Mouse (Mus musculus): ENCODE measurements around the gene Plxna4. TPM values are rescaled to one million over a fixed set of nuclear protein-coding genes. Genes with fewer than 3 reads are reported as not detected.

Plxna4 gene
- total and polyA plus RNA-seq, 2 experiments from 2014 or later: 10.1 to 43.4 TPM

DNA sequence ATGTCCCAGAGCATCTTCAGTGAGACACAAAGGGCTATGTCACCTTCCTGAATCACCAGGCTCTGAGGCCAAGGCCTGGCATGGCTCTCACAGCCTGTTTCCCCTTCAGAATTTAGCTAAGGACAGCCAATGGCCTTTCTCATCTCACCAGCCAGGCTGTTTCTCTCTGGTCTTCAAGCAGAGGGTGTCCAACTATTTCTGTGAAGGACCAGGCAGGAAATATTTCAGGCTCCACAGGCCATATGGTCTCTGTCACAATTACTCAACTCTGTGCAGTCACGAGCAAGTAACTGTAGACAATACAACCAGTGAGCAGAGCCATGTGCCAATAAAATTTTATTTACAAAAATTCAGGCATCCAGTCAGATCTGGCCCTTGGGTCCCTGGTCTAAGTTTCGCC, 388.4 kb downstream of the Plxna4 start:
- no peak overlapping the region for H3K4me3 ChIP-seq (ENCODE audit: low read length)
- H3K9me3 ChIP-seq (ENCODE audit: low read length): no peaks in the 10 kb centered on the region
- no peak overlapping the region for H3K27ac ChIP-seq
- H3K4me2 ChIP-seq (ENCODE audit: low read depth, low read length): no peak overlapping the region
- ATAC-seq (no peak), DNase-seq (ENCODE audit: low spot score) (no peak)
- 76% methylated on average over 2 of the region's 2 CpGs for WGBS
- H3K36me3 ChIP-seq (ENCODE audit: insufficient read depth, low read length): peaks cover 4% of the 10 kb centered on the region
- no peak for TF ChIP-seq CTCF (IDR thresholded peaks at IDR 0.05; ENCODE audit: low read depth)
- H3K9ac ChIP-seq (replicated peaks; ENCODE audit: low read length): no peak overlapping the region
- H3K27me3 ChIP-seq (ENCODE audit: insufficient read depth, low read length): no peaks in the 10 kb centered on the region
- H3K4me1 ChIP-seq (ENCODE audit: insufficient read depth, low read length): no peaks in the 10 kb centered on the region

DNA sequence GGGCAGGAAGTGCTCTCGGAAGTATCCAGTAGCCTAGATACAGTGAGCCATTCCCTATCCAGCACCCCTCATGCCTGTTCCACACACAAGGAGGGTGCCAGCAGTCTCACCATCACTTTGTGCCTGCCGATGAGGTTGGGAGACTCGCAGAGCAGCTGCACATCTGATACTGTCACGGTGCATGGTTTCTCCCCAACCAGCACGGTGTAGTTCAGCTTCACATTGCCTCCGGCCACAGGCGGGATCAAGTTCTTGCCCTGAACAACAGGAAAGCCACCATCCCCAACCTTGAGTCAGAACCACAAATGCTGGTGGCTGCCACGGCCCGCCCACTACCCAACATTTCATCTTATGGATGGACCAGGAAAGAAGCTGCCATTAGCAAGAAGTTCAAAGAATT, 391.1 kb downstream of the Plxna4 start:
- DNase-seq (ENCODE audit: low spot score): no peak
- no peak for ATAC-seq
- TF ChIP-seq CTCF (IDR thresholded peaks at IDR 0.05; ENCODE audit: low read depth): no peak
- no peaks in the 10 kb centered on the region for H3K27me3 ChIP-seq (ENCODE audit: insufficient read depth, low read length)
- H3K4me2 ChIP-seq (ENCODE audit: low read depth, low read length): no peak overlapping the region
- no peak overlapping the region for H3K4me3 ChIP-seq (ENCODE audit: low read length)
- WGBS: 87% methylated on average over 9 of the region's 9 CpGs
- H3K36me3 ChIP-seq (ENCODE audit: insufficient read depth, low read length): peaks cover 4% of the 10 kb centered on the region
- H3K4me1 ChIP-seq (ENCODE audit: insufficient read depth, low read length): no peaks in the 10 kb centered on the region
- H3K9me3 ChIP-seq (ENCODE audit: low read length): no peaks in the 10 kb centered on the region
- no peak overlapping the region for H3K9ac ChIP-seq (replicated peaks; ENCODE audit: low read length)
- no peak overlapping the region for H3K27ac ChIP-seq

DNA sequence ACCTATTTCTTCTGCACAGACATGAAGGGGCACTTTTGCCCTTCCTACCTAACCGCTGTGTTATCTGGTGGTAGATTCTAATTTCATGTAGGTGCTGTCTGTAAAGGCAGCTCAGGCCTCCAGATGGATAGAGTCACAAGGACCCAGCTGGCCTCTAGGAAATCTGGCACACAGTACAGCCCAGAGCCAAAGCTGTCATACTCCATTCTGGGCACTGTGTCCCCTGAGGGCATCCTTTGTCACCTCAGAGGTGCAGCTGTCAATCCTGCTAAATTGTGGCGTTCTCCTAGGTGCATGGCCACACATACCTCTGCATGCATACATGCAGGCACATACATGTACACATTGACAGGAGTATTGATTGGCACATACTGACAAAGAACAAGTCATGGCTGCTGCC, 394.9 kb downstream of the Plxna4 start:
- no peak overlapping the region for H3K9ac ChIP-seq (replicated peaks; ENCODE audit: low read length)
- H3K36me3 ChIP-seq (ENCODE audit: insufficient read depth, low read length): peaks cover 10% of the 10 kb centered on the region; the same call in 1 of the 2 replicates
- DNase-seq (ENCODE audit: low spot score) (no peak), ATAC-seq (0 out of 2 replicates have a peak, but pooled peaks have one; percentile 36)
- H3K4me3 ChIP-seq (ENCODE audit: low read length): no peak overlapping the region
- no peaks in the 10 kb centered on the region for H3K9me3 ChIP-seq (ENCODE audit: low read length)
- H3K4me1 ChIP-seq (ENCODE audit: insufficient read depth, low read length): no peaks in the 10 kb centered on the region
- WGBS: 73% methylated on average over 2 of the region's 2 CpGs
- no peak for TF ChIP-seq CTCF (IDR thresholded peaks at IDR 0.05; ENCODE audit: low read depth)
- H3K27ac ChIP-seq: no peak overlapping the region
- no peaks in the 10 kb centered on the region for H3K27me3 ChIP-seq (ENCODE audit: insufficient read depth, low read length)
- H3K4me2 ChIP-seq (ENCODE audit: low read depth, low read length): no peak overlapping the region

DNA sequence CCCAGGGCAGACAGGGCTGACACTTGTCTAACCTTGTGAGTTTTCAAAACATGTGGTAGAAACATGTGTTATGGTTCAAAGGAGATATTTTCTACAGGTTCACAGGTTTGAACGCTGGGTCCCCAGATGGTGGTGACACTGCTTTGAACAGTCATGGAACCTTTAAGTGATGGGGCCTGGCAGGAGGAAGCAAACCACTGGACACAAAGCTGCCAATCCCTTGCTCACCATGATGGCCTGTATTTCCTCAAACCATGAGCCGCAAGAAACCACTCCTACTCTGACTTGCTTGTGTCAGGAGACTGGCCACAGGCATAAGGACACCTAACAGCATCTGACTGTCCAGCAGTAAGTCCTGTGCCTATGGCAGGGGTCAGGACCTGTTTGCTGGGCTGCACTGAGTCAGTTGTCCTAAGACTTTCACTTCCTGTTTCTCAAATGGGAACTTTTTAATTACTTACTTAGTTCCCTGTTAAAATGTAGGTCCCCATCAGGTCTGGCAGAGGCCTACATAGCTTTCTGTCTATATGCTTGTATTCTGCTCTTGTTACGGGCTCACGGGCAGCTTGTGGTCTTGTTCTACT, 403.5 kb downstream of the Plxna4 start:
- no peak overlapping the region for H3K4me3 ChIP-seq (ENCODE audit: low read length)
- H3K9me3 ChIP-seq (ENCODE audit: low read length): no peaks in the 10 kb centered on the region
- no peak overlapping the region for H3K4me2 ChIP-seq (ENCODE audit: low read depth, low read length)
- H3K27me3 ChIP-seq (ENCODE audit: insufficient read depth, low read length): no peaks in the 10 kb centered on the region
- DNase-seq (ENCODE audit: low spot score) (no peak), ATAC-seq (no peak)
- H3K36me3 ChIP-seq (ENCODE audit: insufficient read depth, low read length): peaks cover 9% of the 10 kb centered on the region; the same call in 1 of the 2 replicates
- H3K27ac ChIP-seq: no peak overlapping the region
- no peak overlapping the region for H3K9ac ChIP-seq (replicated peaks; ENCODE audit: low read length)
- 91% methylated on average over 4 of the region's 4 CpGs for WGBS
- no peaks in the 10 kb centered on the region for H3K4me1 ChIP-seq (ENCODE audit: insufficient read depth, low read length)
- TF ChIP-seq CTCF (IDR thresholded peaks at IDR 0.05; ENCODE audit: low read depth): no peak

DNA sequence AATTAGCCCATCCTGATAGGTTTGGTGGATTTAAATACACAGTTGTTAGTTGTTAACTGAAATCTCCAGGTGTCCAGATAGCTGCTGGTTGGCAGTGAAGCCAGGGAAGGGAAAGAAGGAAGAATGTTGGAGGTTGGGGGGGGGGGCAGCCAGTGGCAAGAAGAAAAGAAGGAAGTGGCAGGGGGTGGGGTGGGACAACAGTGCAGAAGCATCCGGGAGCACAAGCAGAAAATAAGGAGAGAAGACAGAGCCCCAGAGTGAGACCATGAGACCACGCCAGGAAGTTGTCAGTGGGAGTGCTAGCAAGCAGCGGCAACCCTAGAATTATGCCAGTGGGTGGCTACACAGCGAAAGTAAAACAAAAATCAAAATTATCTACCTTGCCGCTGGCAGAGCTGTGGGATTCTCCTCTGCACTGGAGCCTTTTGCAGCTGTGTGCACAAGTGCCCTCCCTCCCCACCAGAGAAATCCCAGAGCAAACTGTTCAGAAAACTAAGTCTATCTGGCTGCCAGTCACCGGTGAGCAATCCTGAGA, 404.3 kb downstream of the Plxna4 start:
- Histone ChIP-seq H3K36me3 (ENCODE audit: insufficient read depth, low read length) (peaks cover 8% of the 10 kb centered on the region; the same call in 1 of the 2 replicates), H3K9ac (replicated peaks; ENCODE audit: low read length) (no peak overlapping the region), H3K4me2 (ENCODE audit: low read depth, low read length) (no peak overlapping the region), H3K27me3 (ENCODE audit: insufficient read depth, low read length) (no peaks in the 10 kb centered on the region), H3K4me3 (ENCODE audit: low read length) (no peak overlapping the region), H3K27ac (no peak overlapping the region), H3K4me1 (ENCODE audit: insufficient read depth, low read length) (no peaks in the 10 kb centered on the region), H3K9me3 (ENCODE audit: low read length) (no peaks in the 10 kb centered on the region)
- TF ChIP-seq CTCF (IDR thresholded peaks at IDR 0.05; ENCODE audit: low read depth): no peak
- no peak for DNase-seq (ENCODE audit: low spot score)
- ATAC-seq: no peak
- 63% methylated on average over 6 of the region's 6 CpGs for WGBS

DNA sequence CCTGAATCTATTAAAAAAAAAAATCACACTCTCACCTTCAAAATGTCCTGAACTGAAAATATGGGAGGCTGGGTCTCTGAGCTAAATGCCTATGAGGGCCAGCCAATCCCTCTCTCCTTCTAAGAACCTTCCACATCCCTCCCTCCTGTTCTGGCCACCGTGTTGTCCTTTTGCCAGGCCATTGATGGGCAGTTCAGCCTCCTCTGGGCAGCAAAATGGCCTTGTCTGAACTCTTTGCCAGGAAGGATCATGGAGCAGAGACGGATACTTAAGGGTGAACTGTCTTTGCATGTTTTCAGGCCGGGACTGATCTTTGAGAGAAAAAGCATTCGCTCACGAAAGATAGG, 408.0 kb downstream of the Plxna4 start:
- Histone ChIP-seq H3K9me3 (ENCODE audit: low read length) (no peaks in the 10 kb centered on the region), H3K4me1 (ENCODE audit: insufficient read depth, low read length) (no peaks in the 10 kb centered on the region), H3K27ac (no peak overlapping the region), H3K9ac (replicated peaks; ENCODE audit: low read length) (no peak overlapping the region), H3K4me2 (ENCODE audit: low read depth, low read length) (no peak overlapping the region), H3K36me3 (ENCODE audit: insufficient read depth, low read length) (peaks cover 6% of the 10 kb centered on the region; the same call in 1 of the 2 replicates), H3K27me3 (ENCODE audit: insufficient read depth, low read length) (no peaks in the 10 kb centered on the region), H3K4me3 (ENCODE audit: low read length) (no peak overlapping the region)
- WGBS: 72% methylated on average over 5 of the region's 5 CpGs
- no peak for TF ChIP-seq CTCF (IDR thresholded peaks at IDR 0.05; ENCODE audit: low read depth)
- DNase-seq (ENCODE audit: low spot score) (no peak), ATAC-seq (no peak)

DNA sequence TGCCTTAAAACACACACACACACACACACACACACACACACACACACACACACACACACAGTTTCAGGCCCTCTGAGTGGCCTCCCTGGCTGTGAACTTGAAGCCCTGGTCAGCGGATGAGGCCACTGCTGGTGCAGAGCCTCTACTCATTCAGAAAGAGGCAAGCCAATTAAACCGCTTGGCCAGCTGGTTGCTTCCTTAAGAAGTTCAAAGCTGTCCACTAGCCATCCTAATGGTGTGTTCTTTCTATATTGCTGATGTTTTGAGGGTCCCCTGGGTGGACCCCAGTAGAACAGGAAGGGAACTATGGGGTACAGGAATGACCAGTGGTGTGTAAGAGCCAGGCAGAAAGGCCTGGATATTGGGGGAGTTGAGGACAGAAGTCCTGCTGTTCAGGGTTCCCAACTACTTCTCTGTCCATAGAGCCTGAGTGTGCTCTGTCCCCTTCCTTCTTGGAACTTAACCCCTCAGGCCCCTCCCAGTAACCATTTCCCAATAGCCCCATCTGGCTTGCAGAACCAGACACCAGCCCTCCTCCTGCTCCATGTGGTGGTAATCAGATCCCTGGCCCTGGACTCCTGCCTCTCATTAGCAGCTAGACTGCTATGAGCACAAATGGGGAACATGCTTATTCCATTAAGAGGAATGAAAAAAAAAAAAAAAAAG, 408.5 kb downstream of the Plxna4 start:
- no peak for TF ChIP-seq CTCF (IDR thresholded peaks at IDR 0.05; ENCODE audit: low read depth)
- ATAC-seq: 0 out of 2 replicates have a peak, but pooled peaks have one; percentile 18
- peaks cover 3% of the 10 kb centered on the region; the same call in 1 of the 2 replicates for H3K36me3 ChIP-seq (ENCODE audit: insufficient read depth, low read length)
- no peaks in the 10 kb centered on the region for H3K4me1 ChIP-seq (ENCODE audit: insufficient read depth, low read length)
- no peaks in the 10 kb centered on the region for H3K9me3 ChIP-seq (ENCODE audit: low read length)
- H3K4me3 ChIP-seq (ENCODE audit: low read length): no peak overlapping the region
- no peak overlapping the region for H3K9ac ChIP-seq (replicated peaks; ENCODE audit: low read length)
- no peak for DNase-seq (ENCODE audit: low spot score)
- H3K4me2 ChIP-seq (ENCODE audit: low read depth, low read length): no peak overlapping the region
- WGBS: 96% methylated on average over 2 of the region's 2 CpGs
- H3K27me3 ChIP-seq (ENCODE audit: insufficient read depth, low read length): no peaks in the 10 kb centered on the region
- H3K27ac ChIP-seq: no peak overlapping the region
